In the genomic region with DNA sequence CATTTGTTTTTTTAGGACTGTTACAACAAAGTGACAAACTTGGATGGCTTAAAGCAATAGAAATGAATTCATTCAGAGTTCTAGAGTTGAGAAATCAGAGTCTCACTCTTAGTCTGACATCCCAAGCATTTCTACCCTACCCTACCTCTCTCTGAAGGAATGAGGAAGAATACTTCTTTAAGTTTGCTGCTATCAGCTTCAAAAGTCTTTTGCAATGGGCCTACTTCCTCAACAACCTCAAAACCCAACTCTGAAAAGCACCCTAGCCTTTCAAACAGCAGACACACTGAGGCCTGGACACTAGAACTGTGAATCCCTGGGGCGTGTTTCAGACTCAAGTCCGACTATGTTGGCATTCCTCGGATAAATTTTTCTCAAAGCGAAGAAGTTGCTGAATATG, we compare ENCODE assay signal across 18 mouse cellular contexts.
"Had no signal": no experiment of that assay in that cellular context is flagged by ENCODE, and none has a peak within 500 bp of the region (broad histone marks: within the 10 kb centered on the region; RNA-seq: fewer than 3 reads in every experiment).

No protein-coding gene starts in this region.

- H3K4me3 ChIP-seq: liver, embryonic 15.5 days; lung, embryonic 15.5 days; midbrain, embryonic 10.5 days; midbrain, embryonic 12.5 days; neural tube, embryonic 12.5 days; stomach, embryonic 15.5 days had no signal

- DNase-seq: liver, postnatal 0 days; lung, adult 2 months; lung, postnatal 14 days; lung, postnatal 4 days; midbrain, embryonic 14.5 days; right cerebral cortex, postnatal 14 days; thymus, adult 2 months; thymus, postnatal 25 days; thymus, postnatal 4 days had no signal

- H3K27me3 ChIP-seq: liver, embryonic 15.5 days; lung, embryonic 15.5 days; midbrain, embryonic 12.5 days; neural tube, embryonic 12.5 days; stomach, embryonic 15.5 days had no signal

- H3K4me1 ChIP-seq: liver, embryonic 15.5 days; lung, embryonic 15.5 days; midbrain, embryonic 10.5 days; midbrain, embryonic 12.5 days; neural tube, embryonic 12.5 days; stomach, embryonic 15.5 days had no signal

- H3K27ac ChIP-seq: liver, embryonic 15.5 days; lung, embryonic 15.5 days; midbrain, embryonic 10.5 days; midbrain, embryonic 12.5 days; neural tube, embryonic 12.5 days; stomach, embryonic 15.5 days; stomach, postnatal 0 days had no signal

- H3K4me2 ChIP-seq: liver, embryonic 15.5 days; lung, embryonic 15.5 days; midbrain, embryonic 12.5 days; neural tube, embryonic 12.5 days; stomach, embryonic 15.5 days had no signal

- H3K9ac ChIP-seq: liver, embryonic 15.5 days; liver, postnatal 0 days; lung, embryonic 15.5 days; midbrain, embryonic 12.5 days; neural tube, embryonic 12.5 days; stomach, embryonic 15.5 days had no signal

- H3K36me3 ChIP-seq: liver, embryonic 15.5 days; lung, embryonic 15.5 days; midbrain, embryonic 10.5 days; midbrain, embryonic 12.5 days; neural tube, embryonic 12.5 days; stomach, embryonic 15.5 days had no signal

- ATAC-seq: liver, postnatal 0 days; lung, postnatal 0 days; midbrain, embryonic 16.5 days had no signal

- H3K9me3 ChIP-seq: liver, embryonic 15.5 days; lung, embryonic 15.5 days; midbrain, embryonic 10.5 days; midbrain, embryonic 12.5 days; neural tube, embryonic 12.5 days; stomach, embryonic 15.5 days had no signal
